Mouse (Mus musculus): ENCODE measurements around the gene Anapc11. TPM values are rescaled to one million over a fixed set of nuclear protein-coding genes. Genes with fewer than 3 reads are reported as not detected.

Anapc11 gene
- polyA plus RNA-seq, 1 experiment from 2014 or later, result 200 TPM

- peaks cover 2% of the 10 kb centered on the region; the same call in 1 of the 2 replicates for H3K4me1 ChIP-seq (replicated peaks; ENCODE audit: control insufficient read depth, insufficient read depth, low read length)
- H3K4me2 ChIP-seq (ENCODE audit: low read depth, low read length, severe bottlenecking), result peak overlapping the region; percentile 94
- peak overlapping the region; percentile 63 for H3K27ac ChIP-seq (ENCODE audit: low read depth, low read length)
- no peaks in the 10 kb centered on the region for H3K9me3 ChIP-seq (ENCODE audit: control insufficient read depth, low read length)
- no peaks in the 10 kb centered on the region for H3K27me3 ChIP-seq (ENCODE audit: control insufficient read depth, insufficient read depth, low read length)
- peak; percentile 91 for DNase-seq (ENCODE audit: low spot score)
- under 1% methylated on average over 51 of the region's 53 CpGs for WGBS
- peak; percentile 79 for ATAC-seq (replicated peaks; ENCODE audit: low FRiP score)
- peaks cover 8% of the 10 kb centered on the region; the same call in 1 of the 2 replicates for H3K36me3 ChIP-seq (ENCODE audit: control insufficient read depth, insufficient read depth, low read length)
- peak overlapping the region; percentile 74 for H3K9ac ChIP-seq (ENCODE audit: low read length)
- peak overlapping the region; percentile 97 for H3K4me3 ChIP-seq (ENCODE audit: low read depth, low read length)
Observed at GRCm38 (mm10) chr11:120624680-120625111, 26.5 kb downstream of the Anapc11 start.

- 26% methylated on average over 5 of the region's 5 CpGs for WGBS
- Histone ChIP-seq H3K9me3 (ENCODE audit: control insufficient read depth, low read length) (no peaks in the 10 kb centered on the region), H3K27me3 (ENCODE audit: control insufficient read depth, insufficient read depth, low read length) (no peaks in the 10 kb centered on the region), H3K4me3 (ENCODE audit: low read depth, low read length) (peak within 1 kb of the TSS; percentile 97), H3K9ac (ENCODE audit: low read length) (peak within 1 kb of the TSS; percentile 74), H3K36me3 (ENCODE audit: control insufficient read depth, insufficient read depth, low read length) (peaks cover 8% of the 10 kb centered on the region; the same call in 1 of the 2 replicates), H3K27ac (ENCODE audit: low read depth, low read length) (peak within 1 kb of the TSS; percentile 63), H3K4me2 (ENCODE audit: low read depth, low read length, severe bottlenecking) (peak within 1 kb of the TSS; percentile 94), H3K4me1 (replicated peaks; ENCODE audit: control insufficient read depth, insufficient read depth, low read length) (peaks cover 4% of the 10 kb centered on the region)
- DNase-seq (ENCODE audit: low spot score) (peak; percentile 50), ATAC-seq (replicated peaks; ENCODE audit: low FRiP score) (peak; percentile 55)
Observed at GRCm38 (mm10) chr11:120625152-120625775, 27.0 kb downstream of the Anapc11 start, which contains the start of gene Sirt7. Gene Sirt7 (minus strand): TSS chr11:120625240.

DNA sequence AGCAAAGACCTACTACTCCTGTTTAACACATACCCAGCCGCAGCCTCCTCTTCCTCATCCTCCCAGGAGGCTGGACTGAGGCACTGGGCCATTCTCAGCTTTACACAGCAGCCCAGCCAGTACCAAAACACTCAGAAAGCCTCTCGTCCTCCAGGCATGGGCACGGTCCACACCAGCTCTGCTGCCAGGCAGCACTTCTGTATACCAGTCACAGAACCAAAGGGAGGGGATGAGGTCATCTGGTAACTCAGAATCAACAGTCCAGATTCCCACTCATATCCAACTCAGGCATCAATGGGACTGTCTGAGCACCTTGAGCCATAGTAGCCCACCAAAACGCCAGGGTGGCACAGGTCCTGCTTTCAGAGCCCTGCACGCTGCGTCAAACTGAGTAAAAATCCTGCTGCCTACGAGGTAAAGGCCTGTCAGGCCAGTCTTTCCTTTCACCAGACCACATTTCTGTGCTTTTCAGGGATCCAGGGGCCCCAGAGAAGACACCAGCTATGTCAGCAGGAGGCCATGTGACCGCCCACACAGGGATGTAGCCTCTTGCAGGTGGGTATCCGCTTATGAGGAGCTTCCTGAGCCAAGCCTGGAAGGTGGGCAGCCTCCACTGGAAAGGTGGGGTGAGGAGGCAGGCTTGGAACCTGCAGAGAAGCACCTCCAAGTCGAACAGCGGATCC lies 28.7 kb downstream of the Anapc11 start:
- no peak overlapping the region for H3K4me3 ChIP-seq (ENCODE audit: low read depth, low read length)
- no peak for DNase-seq (ENCODE audit: low spot score)
- peaks cover 5% of the 10 kb centered on the region; the same call in 1 of the 2 replicates for H3K36me3 ChIP-seq (ENCODE audit: control insufficient read depth, insufficient read depth, low read length)
- no peaks in the 10 kb centered on the region; the same call in 1 of the 2 replicates for H3K27me3 ChIP-seq (ENCODE audit: control insufficient read depth, insufficient read depth, low read length)
- no peak overlapping the region for H3K9ac ChIP-seq (ENCODE audit: low read length)
- H3K27ac ChIP-seq (ENCODE audit: low read depth, low read length), result no peak overlapping the region
- H3K4me2 ChIP-seq (ENCODE audit: low read depth, low read length, severe bottlenecking), result no peak overlapping the region
- 89% methylated on average over 11 of the region's 11 CpGs for WGBS
- no peak for ATAC-seq (replicated peaks; ENCODE audit: low FRiP score)
- H3K4me1 ChIP-seq (replicated peaks; ENCODE audit: control insufficient read depth, insufficient read depth, low read length), result peaks cover 14% of the 10 kb centered on the region
- no peaks in the 10 kb centered on the region for H3K9me3 ChIP-seq (ENCODE audit: control insufficient read depth, low read length)

DNA sequence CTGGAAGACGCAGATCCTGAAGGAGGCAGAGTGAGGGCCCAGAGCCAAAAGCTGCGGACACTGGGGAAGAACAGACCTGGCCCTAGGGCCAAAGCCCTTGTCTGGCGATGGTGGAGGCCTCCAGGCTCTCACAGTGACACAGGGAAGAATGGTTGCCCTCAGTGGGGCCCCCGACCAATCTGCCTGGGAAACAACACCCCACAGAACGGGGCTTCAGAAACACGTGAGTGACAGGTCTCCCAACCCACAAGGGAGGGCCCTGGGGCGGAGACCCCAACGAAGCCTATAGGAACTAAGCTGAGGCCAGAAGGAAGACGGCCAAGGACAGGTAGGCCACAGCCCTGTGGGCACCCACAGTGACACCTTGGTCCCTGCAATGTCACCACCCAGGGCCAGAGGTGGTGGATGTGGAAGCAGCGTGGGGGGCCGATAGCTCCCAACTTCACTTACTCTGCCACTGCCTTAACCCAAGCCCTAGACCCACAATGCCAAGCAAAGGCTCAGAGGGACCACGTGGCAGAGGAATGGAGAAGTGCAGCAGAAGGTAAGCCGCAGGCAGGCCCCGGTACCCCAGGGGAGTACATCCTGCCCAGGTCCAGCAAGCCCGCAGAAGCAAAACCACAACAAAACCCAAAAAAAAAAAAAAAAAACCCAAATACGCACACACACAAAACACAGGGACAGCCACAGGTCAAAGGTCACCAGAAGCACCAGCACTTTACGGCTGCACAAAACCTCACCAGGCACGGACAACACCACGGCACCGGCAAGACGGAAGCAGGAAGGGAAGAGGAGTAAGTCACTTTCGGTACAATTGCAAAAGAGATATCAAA lies 29.5 kb downstream of the Anapc11 start:
- 84% methylated on average over 22 of the region's 22 CpGs for WGBS
- Histone ChIP-seq H3K36me3 (ENCODE audit: control insufficient read depth, insufficient read depth, low read length) (peaks cover 5% of the 10 kb centered on the region; the same call in 1 of the 2 replicates), H3K4me1 (replicated peaks; ENCODE audit: control insufficient read depth, insufficient read depth, low read length) (peaks cover 18% of the 10 kb centered on the region)

DNA sequence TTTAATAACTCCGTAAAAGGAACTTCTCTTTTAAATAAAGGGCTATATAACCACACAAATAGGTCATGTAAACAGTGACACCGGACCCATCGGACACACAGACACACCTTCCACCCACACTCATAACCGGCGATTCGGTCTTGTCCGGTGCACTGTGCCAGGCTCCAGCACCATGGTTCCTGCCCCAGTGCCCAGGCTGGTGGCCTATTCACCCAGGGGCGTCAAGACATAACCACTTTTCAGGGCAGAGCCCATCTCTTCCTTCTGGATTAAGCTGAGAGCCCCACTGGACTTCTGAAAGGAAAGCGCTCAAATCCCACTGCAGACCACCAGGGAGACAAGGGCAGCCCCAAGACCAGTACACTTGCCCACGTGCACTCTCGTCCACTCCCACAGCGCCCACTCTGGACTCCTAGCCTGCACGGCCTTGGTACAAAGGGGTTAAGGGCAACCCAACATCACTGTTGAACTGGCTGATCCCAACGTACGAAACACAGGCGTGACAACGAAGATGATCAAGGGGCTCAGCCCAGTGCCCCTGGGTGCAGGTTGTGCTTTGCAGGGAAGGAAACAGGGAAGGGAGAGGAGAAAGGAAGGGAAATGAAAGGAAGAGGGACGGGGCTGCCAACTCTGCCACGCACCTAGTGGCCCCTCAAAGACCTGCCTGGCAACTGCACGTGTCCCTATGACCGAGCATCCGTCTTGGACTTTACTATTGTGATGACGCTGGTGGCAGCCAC lies 30.6 kb downstream of the Anapc11 start:
- no peak for DNase-seq (ENCODE audit: low spot score)
- no peak for ATAC-seq (replicated peaks; ENCODE audit: low FRiP score)
- Histone ChIP-seq H3K4me3 (ENCODE audit: low read depth, low read length) (no peak overlapping the region), H3K9ac (ENCODE audit: low read length) (no peak overlapping the region), H3K9me3 (ENCODE audit: control insufficient read depth, low read length) (no peaks in the 10 kb centered on the region), H3K27me3 (ENCODE audit: control insufficient read depth, insufficient read depth, low read length) (no peaks in the 10 kb centered on the region; the same call in 1 of the 2 replicates), H3K4me2 (ENCODE audit: low read depth, low read length, severe bottlenecking) (no peak overlapping the region), H3K36me3 (ENCODE audit: control insufficient read depth, insufficient read depth, low read length) (peaks cover 5% of the 10 kb centered on the region; the same call in 1 of the 2 replicates), H3K4me1 (replicated peaks; ENCODE audit: control insufficient read depth, insufficient read depth, low read length) (peaks cover 19% of the 10 kb centered on the region), H3K27ac (ENCODE audit: low read depth, low read length) (no peak overlapping the region)
- 96% methylated on average over 23 of the region's 23 CpGs for WGBS

More for the DNA sequence above, 29.5 kb downstream of the Anapc11 start:
- H3K27me3 ChIP-seq (ENCODE audit: control insufficient read depth, insufficient read depth, low read length), result no peaks in the 10 kb centered on the region; the same call in 1 of the 2 replicates
- DNase-seq (ENCODE audit: low spot score), result no peak
- H3K9ac ChIP-seq (ENCODE audit: low read length), result no peak overlapping the region
- ATAC-seq (replicated peaks; ENCODE audit: low FRiP score), result no peak
- no peaks in the 10 kb centered on the region for H3K9me3 ChIP-seq (ENCODE audit: control insufficient read depth, low read length)
- H3K4me2 ChIP-seq (ENCODE audit: low read depth, low read length, severe bottlenecking), result no peak overlapping the region
- no peak overlapping the region for H3K27ac ChIP-seq (ENCODE audit: low read depth, low read length)
- no peak overlapping the region for H3K4me3 ChIP-seq (ENCODE audit: low read depth, low read length)

DNA sequence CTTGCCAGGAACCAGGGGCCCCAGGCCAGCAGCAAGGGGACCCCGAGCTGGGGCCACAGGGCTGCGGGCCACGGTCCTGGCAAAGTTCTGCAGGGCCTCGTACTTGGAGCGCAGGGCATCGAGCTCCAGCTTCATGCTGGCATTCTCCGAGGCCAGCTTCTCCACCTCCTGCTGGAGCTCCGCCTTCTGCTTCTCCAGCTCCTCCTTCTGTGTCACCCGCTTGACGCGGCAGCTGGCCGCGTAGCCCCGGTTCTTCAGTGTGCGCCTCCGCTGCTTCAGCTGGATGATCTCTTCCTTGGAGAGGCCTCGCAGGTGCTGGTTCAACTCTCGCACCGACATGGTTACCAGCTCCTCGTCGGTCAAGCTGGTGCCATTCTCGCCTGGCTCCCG lies 31.1 kb downstream of the Anapc11 start:
- peaks cover 5% of the 10 kb centered on the region; the same call in 1 of the 2 replicates for H3K36me3 ChIP-seq (ENCODE audit: control insufficient read depth, insufficient read depth, low read length)
- ATAC-seq (replicated peaks; ENCODE audit: low FRiP score) (no peak), DNase-seq (ENCODE audit: low spot score) (peak; percentile 55)
- H3K9me3 ChIP-seq (ENCODE audit: control insufficient read depth, low read length), result no peaks in the 10 kb centered on the region
- no peak overlapping the region for H3K27ac ChIP-seq (ENCODE audit: low read depth, low read length)
- WGBS, result 79% methylated on average over 23 of the region's 23 CpGs
- H3K4me3 ChIP-seq (ENCODE audit: low read depth, low read length), result no peak overlapping the region
- no peak overlapping the region for H3K9ac ChIP-seq (ENCODE audit: low read length)
- H3K27me3 ChIP-seq (ENCODE audit: control insufficient read depth, insufficient read depth, low read length), result no peaks in the 10 kb centered on the region; the same call in 1 of the 2 replicates
- H3K4me1 ChIP-seq (replicated peaks; ENCODE audit: control insufficient read depth, insufficient read depth, low read length), result peaks cover 22% of the 10 kb centered on the region
- no peak overlapping the region for H3K4me2 ChIP-seq (ENCODE audit: low read depth, low read length, severe bottlenecking)

- Histone ChIP-seq H3K36me3 (ENCODE audit: control insufficient read depth, insufficient read depth, low read length) (peaks cover 5% of the 10 kb centered on the region; the same call in 1 of the 2 replicates), H3K4me1 (replicated peaks; ENCODE audit: control insufficient read depth, insufficient read depth, low read length) (peaks cover 22% of the 10 kb centered on the region), H3K4me2 (ENCODE audit: low read depth, low read length, severe bottlenecking) (no peak overlapping the region), H3K4me3 (ENCODE audit: low read depth, low read length) (no peak overlapping the region), H3K9ac (ENCODE audit: low read length) (0 out of 2 replicates have a peak overlapping the region, but pooled peaks have one; percentile 29), H3K27ac (ENCODE audit: low read depth, low read length) (no peak overlapping the region), H3K9me3 (ENCODE audit: control insufficient read depth, low read length) (no peaks in the 10 kb centered on the region), H3K27me3 (ENCODE audit: control insufficient read depth, insufficient read depth, low read length) (no peaks in the 10 kb centered on the region; the same call in 1 of the 2 replicates)
- no peak for ATAC-seq (replicated peaks; ENCODE audit: low FRiP score)
- no peak for DNase-seq (ENCODE audit: low spot score)
- WGBS, result 22% methylated on average over 7 of the region's 7 CpGs
Observed at GRCm38 (mm10) chr11:120629911-120630310, 31.7 kb downstream of the Anapc11 start.

All from forebrain, embryonic 11.5 days (tissue).